Mouse (Mus musculus): Measurements from ENCODE around the gene Polg2. TPM values are rescaled to one million over a fixed set of nuclear protein-coding genes. Genes with fewer than 3 reads are reported as not detected.
"Not testable (repeated sequence)": the region's sequence is repeated elsewhere in the genome, so short reads cannot be mapped to it uniquely, and the experiment has no call there.

Polg2 gene
- polyA plus RNA-seq, 1 experiment: 6.3 TPM

DNA sequence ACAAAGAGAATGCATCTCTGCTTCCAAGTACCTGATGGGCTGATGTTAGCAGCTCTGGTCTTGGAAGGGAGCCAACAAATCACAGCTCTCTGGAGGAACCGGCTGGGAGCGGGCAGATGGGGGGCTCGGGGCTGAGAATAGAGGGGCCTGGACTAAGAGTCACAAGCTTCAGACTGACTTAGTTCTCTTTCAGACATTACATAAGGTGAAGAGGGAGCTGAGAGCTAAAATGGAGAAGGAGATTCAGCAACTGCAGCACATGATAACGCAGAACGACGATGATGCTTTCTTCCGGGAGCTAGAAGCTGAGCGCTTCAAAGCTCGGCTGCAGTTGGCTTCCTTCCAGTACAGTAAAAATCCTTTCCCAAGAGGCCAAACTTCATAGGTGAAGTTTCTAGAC, 39.0 kb upstream of the Polg2 start:
- no peak for DNase-seq
- WGBS: 41% methylated on average over 9 of the region's 9 CpGs
- peaks cover 6% of the 10 kb centered on the region for H3K4me1 ChIP-seq (ENCODE audit: control insufficient read depth, insufficient read depth, low read length)
- H3K4me3 ChIP-seq (replicated peaks; ENCODE audit: extremely low read depth, low read depth, low read length): no peak overlapping the region
- no peak for TF ChIP-seq POLR2A (IDR thresholded peaks at IDR 0.05; ENCODE audit: borderline replicate concordance, extremely low read depth, low read depth, low read length)
- TF ChIP-seq CTCF (IDR thresholded peaks at IDR 0.05; ENCODE audit: insufficient read depth, low read length): no peak

DNA sequence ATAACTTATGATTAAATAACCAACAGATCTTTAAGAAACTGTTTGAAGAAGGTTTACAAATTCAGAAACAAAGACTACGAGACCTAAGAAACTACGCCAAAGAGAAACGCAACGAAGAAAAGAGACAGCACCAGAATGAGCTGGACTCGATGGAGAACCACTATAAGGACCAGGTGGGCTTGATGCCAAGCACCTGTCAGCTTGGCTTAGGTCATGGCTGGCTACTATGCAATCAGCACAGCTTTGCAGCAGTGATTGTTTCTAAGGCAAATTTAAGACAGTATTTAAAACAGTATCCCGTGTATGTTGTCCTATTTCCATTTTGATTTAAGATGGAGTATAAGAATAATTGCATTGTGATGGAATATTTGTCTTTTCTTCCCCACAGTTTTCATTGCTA, 38.5 kb upstream of the Polg2 start:
- TF ChIP-seq POLR2A (IDR thresholded peaks at IDR 0.05; ENCODE audit: borderline replicate concordance, extremely low read depth, low read depth, low read length) (no peak), CTCF (IDR thresholded peaks at IDR 0.05; ENCODE audit: insufficient read depth, low read length) (no peak)
- WGBS: 77% methylated on average over 6 of the region's 6 CpGs
- no peak for DNase-seq
- Histone ChIP-seq H3K4me3 (replicated peaks; ENCODE audit: extremely low read depth, low read depth, low read length) (no peak overlapping the region), H3K4me1 (ENCODE audit: control insufficient read depth, insufficient read depth, low read length) (peaks cover 6% of the 10 kb centered on the region)

DNA sequence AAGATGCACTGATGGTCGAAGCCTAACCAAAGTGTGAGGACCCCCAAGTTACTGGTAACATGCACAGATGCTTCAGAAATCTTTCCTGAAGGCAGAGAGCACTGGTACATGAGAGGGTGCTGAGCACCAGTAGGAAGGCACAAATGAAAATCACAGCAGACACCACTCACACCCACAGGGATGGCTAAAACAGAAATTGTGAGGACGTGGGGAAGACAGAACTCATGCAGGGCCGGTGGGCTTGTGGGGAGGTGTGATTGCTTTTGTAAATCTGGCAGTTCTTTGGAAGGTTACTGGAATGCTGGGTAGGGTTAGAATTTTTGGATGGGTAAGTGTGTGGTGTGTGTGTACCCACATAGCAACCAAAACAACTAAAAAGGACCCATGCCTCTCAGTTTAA, 37.8 kb upstream of the Polg2 start:
- no peak for DNase-seq
- WGBS: 93% methylated on average over 3 of the region's 3 CpGs
- TF ChIP-seq POLR2A (IDR thresholded peaks at IDR 0.05; ENCODE audit: borderline replicate concordance, extremely low read depth, low read depth, low read length) (no peak), CTCF (IDR thresholded peaks at IDR 0.05; ENCODE audit: insufficient read depth, low read length) (no peak)
- peaks cover 6% of the 10 kb centered on the region for H3K4me1 ChIP-seq (ENCODE audit: control insufficient read depth, insufficient read depth, low read length)
- no peak overlapping the region for H3K4me3 ChIP-seq (replicated peaks; ENCODE audit: extremely low read depth, low read depth, low read length)

DNA sequence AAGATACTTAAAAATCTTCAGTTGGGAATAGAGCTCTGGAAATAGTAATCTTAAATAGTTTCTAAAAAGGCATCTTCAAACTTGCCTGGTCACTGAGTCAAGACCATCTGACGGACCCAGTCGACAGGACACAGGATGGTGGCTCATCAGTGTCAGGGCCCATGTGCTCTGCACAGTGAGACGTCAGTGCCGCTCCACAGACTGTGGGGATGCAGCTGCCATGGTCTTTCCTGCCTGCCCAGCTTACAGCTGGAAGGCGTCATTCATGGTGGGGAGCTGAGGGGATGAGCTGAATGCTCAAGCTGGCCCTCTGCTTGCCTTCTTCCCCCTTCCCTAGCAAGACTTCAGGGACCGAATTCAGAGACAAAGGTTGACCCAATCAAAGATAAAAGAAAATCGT, 37.0 kb upstream of the Polg2 start:
- no peak for DNase-seq
- Histone ChIP-seq H3K4me1 (ENCODE audit: control insufficient read depth, insufficient read depth, low read length) (peaks cover 4% of the 10 kb centered on the region), H3K4me3 (replicated peaks; ENCODE audit: extremely low read depth, low read depth, low read length) (no peak overlapping the region)
- 79% methylated on average over 7 of the region's 7 CpGs for WGBS
- no peak for TF ChIP-seq POLR2A (IDR thresholded peaks at IDR 0.05; ENCODE audit: borderline replicate concordance, extremely low read depth, low read depth, low read length)
- no peak for TF ChIP-seq CTCF (IDR thresholded peaks at IDR 0.05; ENCODE audit: insufficient read depth, low read length)

DNA sequence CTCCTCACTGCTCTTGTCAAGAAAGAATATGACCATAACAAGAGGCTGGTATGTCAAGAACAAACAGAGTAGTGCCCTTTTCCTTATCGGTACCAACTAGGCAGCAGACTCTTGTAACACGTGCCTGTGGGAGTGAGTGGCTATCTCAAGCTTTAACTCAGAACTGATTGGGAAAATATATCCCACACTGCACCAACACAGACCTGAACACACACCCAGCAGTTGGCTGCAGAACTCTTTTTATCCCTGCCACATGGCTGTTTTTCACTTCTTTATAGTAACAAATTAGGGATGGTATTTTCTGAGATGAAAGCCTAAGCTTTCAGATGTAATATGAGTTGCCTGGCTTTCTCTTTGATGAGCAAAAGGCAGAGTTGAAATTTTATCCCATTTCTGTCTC, 36.4 kb upstream of the Polg2 start:
- DNase-seq: no peak
- no peak overlapping the region for H3K4me3 ChIP-seq (replicated peaks; ENCODE audit: extremely low read depth, low read depth, low read length)
- H3K4me1 ChIP-seq (ENCODE audit: control insufficient read depth, insufficient read depth, low read length): 0 out of 2 replicates have a peak, but pooled peaks cover under 1% of the 10 kb centered on the region
- WGBS: 72% methylated on average over 2 of the region's 2 CpGs
- no peak for TF ChIP-seq CTCF (IDR thresholded peaks at IDR 0.05; ENCODE audit: insufficient read depth, low read length)
- no peak for TF ChIP-seq POLR2A (IDR thresholded peaks at IDR 0.05; ENCODE audit: borderline replicate concordance, extremely low read depth, low read depth, low read length)

DNA sequence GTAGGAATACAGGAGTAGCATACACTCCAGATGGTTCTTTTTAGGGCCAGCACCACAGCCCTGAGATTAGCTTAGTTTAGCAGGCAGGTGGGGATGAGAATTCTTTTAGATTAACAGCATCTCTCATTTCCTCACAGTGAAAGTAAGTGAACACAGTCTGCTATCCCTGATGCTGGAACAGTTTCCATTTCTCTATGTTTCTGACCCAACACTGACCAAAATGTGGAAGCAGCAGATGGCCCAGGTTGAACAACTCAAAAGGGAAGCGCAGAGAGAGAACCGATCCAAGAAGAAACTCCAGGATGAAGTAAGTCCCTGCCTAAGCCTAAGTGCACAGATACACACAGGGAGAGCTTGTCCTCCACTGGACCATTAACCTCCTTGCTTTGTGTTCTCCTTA, 36.0 kb upstream of the Polg2 start:
- Histone ChIP-seq H3K4me3 (replicated peaks; ENCODE audit: extremely low read depth, low read depth, low read length) (no peak overlapping the region), H3K4me1 (ENCODE audit: control insufficient read depth, insufficient read depth, low read length) (no peaks in the 10 kb centered on the region)
- TF ChIP-seq POLR2A (IDR thresholded peaks at IDR 0.05; ENCODE audit: borderline replicate concordance, extremely low read depth, low read depth, low read length): no peak
- TF ChIP-seq CTCF (IDR thresholded peaks at IDR 0.05; ENCODE audit: insufficient read depth, low read length): no peak
- no peak for DNase-seq
- WGBS: 79% methylated on average over 2 of the region's 2 CpGs

DNA sequence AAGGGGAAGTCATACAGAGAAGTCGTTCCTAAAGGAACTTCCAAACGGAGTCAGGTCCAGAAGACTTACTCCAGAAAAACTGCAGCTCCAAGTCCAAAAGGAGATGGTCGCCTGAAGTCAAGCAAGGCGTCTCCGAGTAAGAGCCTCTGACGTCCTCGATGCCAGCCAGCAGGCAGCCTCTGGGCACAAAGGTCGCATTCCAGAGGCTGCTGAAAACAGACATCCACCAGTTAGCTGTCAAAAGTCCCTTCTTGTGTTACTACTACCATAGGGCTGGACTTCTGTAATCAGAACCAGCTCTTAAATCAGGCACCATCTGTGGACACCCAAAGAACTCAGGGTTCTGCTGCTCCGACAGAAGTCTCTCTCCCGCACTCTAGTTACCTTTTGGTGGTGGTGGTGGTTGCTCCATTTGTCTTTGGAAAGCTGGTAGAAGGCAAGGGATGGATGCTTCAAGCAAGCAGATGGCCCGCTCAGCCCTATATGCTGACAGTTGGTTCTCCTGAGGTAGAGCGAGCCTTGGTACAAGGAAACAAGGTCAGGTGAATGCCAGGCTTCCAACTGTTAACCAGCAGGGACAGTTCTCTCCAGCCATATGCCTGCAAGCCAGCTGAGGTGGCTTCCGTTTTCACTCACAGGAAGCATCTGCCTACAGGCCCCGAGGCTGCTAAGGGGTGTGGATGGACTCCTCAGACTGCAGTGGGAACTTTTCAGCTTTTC, 35.4 kb upstream of the Polg2 start:
- Histone ChIP-seq H3K4me3 (replicated peaks; ENCODE audit: extremely low read depth, low read depth, low read length) (no peak overlapping the region), H3K4me1 (ENCODE audit: control insufficient read depth, insufficient read depth, low read length) (no peaks in the 10 kb centered on the region)
- no peak for DNase-seq
- 71% methylated on average over 14 of the region's 14 CpGs for WGBS
- TF ChIP-seq POLR2A (IDR thresholded peaks at IDR 0.05; ENCODE audit: borderline replicate concordance, extremely low read depth, low read depth, low read length) (no peak), CTCF (IDR thresholded peaks at IDR 0.05; ENCODE audit: insufficient read depth, low read length) (no peak)

DNA sequence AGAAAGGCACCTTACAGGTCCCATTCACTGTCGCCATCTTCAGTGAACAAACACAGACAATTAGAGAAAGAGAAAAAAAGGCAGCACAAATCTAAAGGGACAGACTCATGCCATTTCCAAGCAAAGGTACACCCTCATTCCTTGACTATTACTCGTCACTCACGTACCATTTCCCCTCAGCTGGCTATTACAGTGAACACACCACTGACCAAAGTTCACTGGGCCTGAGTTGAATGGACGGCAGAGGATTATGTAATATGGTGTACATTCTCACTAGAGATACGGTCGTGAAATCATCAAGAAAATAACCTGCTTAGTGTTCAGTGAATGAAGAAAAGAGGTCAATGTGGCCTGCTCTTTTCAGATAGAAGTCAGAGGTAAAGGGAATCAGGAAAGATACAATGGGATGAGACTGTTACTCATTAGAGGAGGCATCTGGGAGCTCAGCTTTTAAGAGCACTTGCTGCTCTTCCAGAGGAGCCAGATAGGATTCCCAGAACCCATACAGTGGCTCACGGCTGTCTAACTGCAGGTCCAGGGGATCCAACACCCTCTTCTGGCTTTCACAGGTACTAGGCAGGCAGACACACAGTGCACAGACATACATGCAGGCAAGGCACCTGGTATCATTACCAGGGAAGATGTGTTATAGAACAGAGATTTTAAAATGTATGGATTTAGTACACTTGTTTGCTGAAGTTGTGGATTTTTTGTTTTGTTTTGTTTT, 33.2 kb upstream of the Polg2 start:
- WGBS: 86% methylated on average over 7 of the region's 7 CpGs
- no peak for DNase-seq
- TF ChIP-seq CTCF (IDR thresholded peaks at IDR 0.05; ENCODE audit: insufficient read depth, low read length): no peak
- TF ChIP-seq POLR2A (IDR thresholded peaks at IDR 0.05; ENCODE audit: borderline replicate concordance, extremely low read depth, low read depth, low read length): no peak
- H3K4me1 ChIP-seq (ENCODE audit: control insufficient read depth, insufficient read depth, low read length): no peaks in the 10 kb centered on the region
- no peak overlapping the region for H3K4me3 ChIP-seq (replicated peaks; ENCODE audit: extremely low read depth, low read depth, low read length)

DNA sequence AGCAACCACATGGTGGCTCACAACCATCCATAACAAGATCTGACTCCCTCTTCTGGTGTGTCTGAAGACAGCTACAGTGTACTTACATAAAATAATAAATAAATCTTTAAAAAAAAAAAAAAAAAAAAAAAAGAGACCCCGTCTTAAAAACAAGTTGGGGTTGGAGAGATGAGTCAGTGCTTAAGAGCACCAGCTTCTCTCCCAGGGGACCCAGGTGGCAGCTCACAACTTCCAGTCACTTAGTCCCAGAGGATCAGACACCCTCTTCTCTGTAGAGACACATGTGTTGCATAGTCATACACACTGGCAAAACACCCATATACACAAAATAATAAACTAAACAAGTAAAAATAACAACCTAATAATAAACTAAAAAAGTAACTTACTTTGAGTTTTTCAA, 28.1 kb upstream of the Polg2 start:
- H3K4me1 ChIP-seq (ENCODE audit: control insufficient read depth, insufficient read depth, low read length); H3K4me3 ChIP-seq (replicated peaks; ENCODE audit: extremely low read depth, low read depth, low read length); DNase-seq: not testable (repeated sequence)
- 76% methylated on average over 1 of the region's 1 CpGs for WGBS

DNA sequence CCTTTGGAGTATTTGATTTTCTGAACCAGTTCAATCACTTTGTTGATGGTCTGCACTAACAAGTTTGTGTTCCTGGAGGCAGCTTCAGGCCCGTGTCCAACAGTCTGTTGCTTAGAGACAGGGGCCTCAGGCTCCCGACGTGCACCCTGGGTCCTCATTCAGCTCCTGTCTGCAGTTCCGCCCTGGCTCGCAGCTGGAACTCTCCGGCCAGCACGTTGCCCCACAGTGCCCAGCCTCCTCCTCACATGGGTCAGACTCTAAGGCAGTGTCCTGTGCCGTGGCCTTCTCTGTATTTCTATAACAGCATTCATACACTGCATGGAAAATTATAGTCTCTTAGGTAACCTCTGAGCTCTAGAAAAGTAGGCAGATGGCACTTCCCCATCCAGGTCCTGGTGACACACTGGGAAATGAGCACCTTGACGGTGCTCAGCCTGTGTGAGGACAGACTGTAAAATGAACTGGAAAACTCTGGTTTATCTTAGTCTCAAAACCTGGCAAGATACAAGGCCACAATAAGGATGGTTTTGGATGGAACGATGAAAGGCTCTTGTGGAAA, 22.8 kb upstream of the Polg2 start:
- H3K4me3 ChIP-seq (replicated peaks; ENCODE audit: extremely low read depth, low read depth, low read length): no peak overlapping the region
- H3K4me1 ChIP-seq (ENCODE audit: control insufficient read depth, insufficient read depth, low read length): no peaks in the 10 kb centered on the region
- 76% methylated on average over 10 of the region's 10 CpGs for WGBS
- no peak for TF ChIP-seq CTCF (IDR thresholded peaks at IDR 0.05; ENCODE audit: insufficient read depth, low read length)
- TF ChIP-seq POLR2A (IDR thresholded peaks at IDR 0.05; ENCODE audit: borderline replicate concordance, extremely low read depth, low read depth, low read length): no peak
- no peak for DNase-seq
